Mouse (Mus musculus): ENCODE results near the gene Phldb1. TPM values are rescaled to one million over a fixed set of nuclear protein-coding genes. Genes with fewer than 3 reads are reported as not detected.

Gene Phldb1
- polyA plus RNA-seq, 1 experiment from 2014 or later: 24.4 TPM

DNA sequence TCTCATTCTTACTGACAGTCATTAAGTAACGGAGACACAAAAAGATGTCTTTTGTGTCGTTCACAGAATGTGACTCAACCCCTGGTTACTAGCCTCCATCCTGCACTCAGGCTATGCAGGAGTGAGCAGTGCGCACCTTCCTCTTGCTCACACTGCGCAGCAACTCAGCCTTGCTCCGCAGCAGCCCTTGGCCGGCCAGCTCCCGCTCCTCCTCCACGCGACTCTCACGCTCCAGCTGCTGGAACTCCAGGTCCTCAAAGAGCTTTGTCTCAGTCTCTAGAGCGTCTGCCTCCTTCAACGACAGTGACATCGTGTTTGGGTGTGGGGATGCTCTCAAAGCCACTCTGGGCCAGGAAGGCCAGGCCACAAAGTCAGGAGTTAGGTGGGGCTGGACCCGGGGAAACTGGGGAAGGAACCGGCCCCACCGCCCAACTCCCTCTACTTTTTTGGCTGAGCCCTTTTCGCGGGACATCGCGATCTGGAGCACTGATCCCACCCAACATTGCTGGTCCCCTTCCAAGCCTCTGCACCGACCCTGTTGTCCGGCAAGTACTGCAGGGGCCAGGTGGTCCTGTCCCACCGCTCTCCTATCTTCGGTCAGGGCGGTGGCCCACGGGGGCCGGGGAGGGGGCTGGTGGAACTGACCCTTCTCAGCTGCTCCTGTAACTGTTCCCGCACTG is 27.1 kb downstream of the Phldb1 start:
- H3K36me3 ChIP-seq (ENCODE audit: insufficient read depth, low read length): peaks cover 22% of the 10 kb centered on the region
- no peak; the same call in 1 of the 2 replicates for ATAC-seq (replicated peaks; ENCODE audit: low FRiP score, low read depth)
- WGBS: 19% methylated on average over 28 of the region's 28 CpGs

GRCm38 (mm10) chr9:44699730-44700129 is 35.3 kb downstream of the Phldb1 start:
- H3K27ac ChIP-seq: no peak overlapping the region
- no peak overlapping the region for H3K9ac ChIP-seq (ENCODE audit: low read depth, low read length)
- no peaks in the 10 kb centered on the region for H3K27me3 ChIP-seq (ENCODE audit: insufficient read depth, low read length)
- DNase-seq (ENCODE audit: low spot score) (no peak), ATAC-seq (replicated peaks; ENCODE audit: low FRiP score, low read depth) (no peak; the same call in 1 of the 2 replicates)
- TF ChIP-seq CTCF (IDR thresholded peaks at IDR 0.05; ENCODE audit: low read depth): no peak
- no peak overlapping the region for H3K4me2 ChIP-seq (ENCODE audit: low read length)
- no peaks in the 10 kb centered on the region for H3K4me1 ChIP-seq (replicated peaks; ENCODE audit: insufficient read depth, low read length)
- H3K36me3 ChIP-seq (ENCODE audit: insufficient read depth, low read length): peaks cover 66% of the 10 kb centered on the region
- 66% methylated on average over 5 of the region's 5 CpGs for WGBS
- H3K9me3 ChIP-seq (replicated peaks; ENCODE audit: low read length): no peaks in the 10 kb centered on the region
- H3K4me3 ChIP-seq (replicated peaks; ENCODE audit: low read depth, low read length): no peak overlapping the region

More for the DNA sequence above, 27.1 kb downstream of the Phldb1 start:
- Histone ChIP-seq H3K27ac (no peak overlapping the region), H3K4me2 (ENCODE audit: low read length) (peak overlapping the region; percentile 63), H3K27me3 (ENCODE audit: insufficient read depth, low read length) (no peaks in the 10 kb centered on the region), H3K4me3 (replicated peaks; ENCODE audit: low read depth, low read length) (peak overlapping the region; percentile 26), H3K4me1 (replicated peaks; ENCODE audit: insufficient read depth, low read length) (0 out of 2 replicates have a peak, but pooled peaks cover 4% of the 10 kb centered on the region), H3K9me3 (replicated peaks; ENCODE audit: low read length) (no peaks in the 10 kb centered on the region), H3K9ac (ENCODE audit: low read depth, low read length) (peak overlapping the region; percentile 14; the same call in 1 of the 2 replicates)
- DNase-seq (ENCODE audit: low spot score): peak; percentile 37
- TF ChIP-seq CTCF (IDR thresholded peaks at IDR 0.05; ENCODE audit: low read depth): no peak

GRCm38 (mm10) chr9:44699196-44699595 is 35.8 kb downstream of the Phldb1 start:
- no peak overlapping the region for H3K27ac ChIP-seq
- no peak overlapping the region for H3K4me3 ChIP-seq (replicated peaks; ENCODE audit: low read depth, low read length)
- TF ChIP-seq CTCF (IDR thresholded peaks at IDR 0.05; ENCODE audit: low read depth): no peak
- no peak overlapping the region for H3K4me2 ChIP-seq (ENCODE audit: low read length)
- DNase-seq (ENCODE audit: low spot score) (no peak), ATAC-seq (replicated peaks; ENCODE audit: low FRiP score, low read depth) (no peak)
- 94% methylated on average over 9 of the region's 10 CpGs for WGBS
- peaks cover 68% of the 10 kb centered on the region for H3K36me3 ChIP-seq (ENCODE audit: insufficient read depth, low read length)
- H3K27me3 ChIP-seq (ENCODE audit: insufficient read depth, low read length): no peaks in the 10 kb centered on the region
- no peaks in the 10 kb centered on the region for H3K4me1 ChIP-seq (replicated peaks; ENCODE audit: insufficient read depth, low read length)
- no peaks in the 10 kb centered on the region for H3K9me3 ChIP-seq (replicated peaks; ENCODE audit: low read length)
- no peak overlapping the region for H3K9ac ChIP-seq (ENCODE audit: low read depth, low read length)

DNA sequence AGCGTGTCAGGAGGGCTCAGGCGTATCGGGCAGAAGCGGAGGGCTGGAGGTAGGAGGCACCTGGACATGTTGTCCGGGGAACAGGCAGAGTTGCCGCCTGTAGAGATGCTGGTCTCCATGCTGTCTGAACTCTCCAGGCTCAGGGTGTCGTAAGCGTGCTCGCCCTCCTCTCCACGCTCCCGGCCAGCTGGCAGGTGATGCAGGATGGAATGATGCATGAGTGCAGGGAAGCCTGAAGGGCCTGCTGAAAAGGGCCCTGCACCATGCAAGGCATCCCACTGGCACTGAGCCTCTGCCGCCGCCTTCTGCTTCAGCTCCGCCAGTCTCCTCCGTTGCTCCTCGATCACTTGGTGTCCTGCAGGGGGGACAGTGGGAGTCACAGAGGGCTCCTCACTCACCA is 37.1 kb downstream of the Phldb1 start:
- Histone ChIP-seq H3K4me3 (replicated peaks; ENCODE audit: low read depth, low read length) (no peak overlapping the region), H3K4me2 (ENCODE audit: low read length) (no peak overlapping the region), H3K4me1 (replicated peaks; ENCODE audit: insufficient read depth, low read length) (no peaks in the 10 kb centered on the region), H3K27ac (no peak overlapping the region), H3K27me3 (ENCODE audit: insufficient read depth, low read length) (no peaks in the 10 kb centered on the region), H3K36me3 (ENCODE audit: insufficient read depth, low read length) (peaks cover 75% of the 10 kb centered on the region), H3K9ac (ENCODE audit: low read depth, low read length) (no peak overlapping the region), H3K9me3 (replicated peaks; ENCODE audit: low read length) (no peaks in the 10 kb centered on the region)
- ATAC-seq (replicated peaks; ENCODE audit: low FRiP score, low read depth) (no peak), DNase-seq (ENCODE audit: low spot score) (no peak)
- no peak for TF ChIP-seq CTCF (IDR thresholded peaks at IDR 0.05; ENCODE audit: low read depth)
- WGBS: 90% methylated on average over 16 of the region's 16 CpGs

GRCm38 (mm10) chr9:44693071-44693470 is 41.9 kb downstream of the Phldb1 start:
- Histone ChIP-seq H3K36me3 (ENCODE audit: insufficient read depth, low read length) (peaks cover 61% of the 10 kb centered on the region), H3K27me3 (ENCODE audit: insufficient read depth, low read length) (no peaks in the 10 kb centered on the region), H3K4me1 (replicated peaks; ENCODE audit: insufficient read depth, low read length) (no peaks in the 10 kb centered on the region), H3K4me3 (replicated peaks; ENCODE audit: low read depth, low read length) (no peak overlapping the region), H3K9me3 (replicated peaks; ENCODE audit: low read length) (no peaks in the 10 kb centered on the region), H3K4me2 (ENCODE audit: low read length) (no peak overlapping the region), H3K27ac (no peak overlapping the region), H3K9ac (ENCODE audit: low read depth, low read length) (no peak overlapping the region)
- WGBS: 90% methylated on average over 11 of the region's 11 CpGs
- DNase-seq (ENCODE audit: low spot score) (no peak), ATAC-seq (replicated peaks; ENCODE audit: low FRiP score, low read depth) (no peak)
- TF ChIP-seq CTCF (IDR thresholded peaks at IDR 0.05; ENCODE audit: low read depth): no peak

DNA sequence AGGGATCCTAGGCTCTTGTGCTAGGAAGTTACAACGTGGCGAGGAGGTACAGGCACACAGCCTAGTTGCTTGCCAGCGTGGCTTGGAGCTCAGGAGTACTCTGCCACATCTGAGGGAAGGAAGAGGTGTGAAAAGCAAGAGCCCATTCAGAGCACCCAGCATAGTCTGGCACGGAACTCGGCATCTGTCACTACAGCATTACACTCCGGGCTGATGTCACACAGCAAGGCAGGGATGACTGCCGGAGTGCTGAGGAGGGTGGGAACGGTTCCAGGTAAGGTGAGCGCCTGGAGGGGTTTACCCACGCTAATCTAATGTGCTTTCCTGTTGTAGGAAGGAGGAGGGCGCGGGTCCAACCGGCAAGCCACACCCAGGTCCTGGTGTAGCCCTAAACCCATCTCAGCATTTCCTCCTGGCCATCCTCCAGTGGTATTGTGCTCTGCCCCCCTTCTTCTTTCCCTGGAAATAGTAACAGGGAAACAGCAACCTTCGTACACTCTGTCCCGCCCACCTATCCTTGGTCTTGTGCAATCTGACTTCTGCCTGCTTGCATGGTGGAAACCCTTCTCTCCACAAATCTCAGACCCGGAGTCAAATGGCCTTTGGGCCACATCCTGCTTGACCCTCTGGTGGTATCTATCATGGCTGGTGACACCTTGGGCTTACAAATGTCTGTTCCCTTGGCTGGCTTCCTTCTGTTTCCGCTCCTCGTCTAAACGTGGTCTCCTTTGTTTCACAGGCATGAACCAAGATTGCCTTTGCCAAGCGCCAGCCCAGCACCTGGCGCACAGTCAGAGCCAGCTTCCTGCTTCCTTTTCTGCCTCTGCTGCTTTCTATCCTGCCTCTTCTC is 43.1 kb downstream of the Phldb1 start:
- H3K9ac ChIP-seq (ENCODE audit: low read depth, low read length): no peak overlapping the region
- H3K27me3 ChIP-seq (ENCODE audit: insufficient read depth, low read length): no peaks in the 10 kb centered on the region
- peaks cover 55% of the 10 kb centered on the region for H3K36me3 ChIP-seq (ENCODE audit: insufficient read depth, low read length)
- 57% methylated on average over 21 of the region's 21 CpGs for WGBS
- no peaks in the 10 kb centered on the region for H3K4me1 ChIP-seq (replicated peaks; ENCODE audit: insufficient read depth, low read length)
- ATAC-seq (replicated peaks; ENCODE audit: low FRiP score, low read depth): peak; percentile 33; the same call in 1 of the 2 replicates
- no peak overlapping the region for H3K4me2 ChIP-seq (ENCODE audit: low read length)
- H3K9me3 ChIP-seq (replicated peaks; ENCODE audit: low read length): no peaks in the 10 kb centered on the region
- no peak overlapping the region for H3K27ac ChIP-seq
- no peak overlapping the region for H3K4me3 ChIP-seq (replicated peaks; ENCODE audit: low read depth, low read length)
- peak; percentile 73 for DNase-seq (ENCODE audit: low spot score)
- TF ChIP-seq CTCF (IDR thresholded peaks at IDR 0.05; ENCODE audit: low read depth): no peak
